Mouse (Mus musculus): Measurements from ENCODE around the gene Fam234b. TPM values are rescaled to one million over a fixed set of nuclear protein-coding genes. Genes with fewer than 3 reads are reported as not detected.

Fam234b gene
- polyA plus RNA-seq (2012; ENCODE audit: insufficient read depth, insufficient read length, low replicate concordance, missing spikeins): 357 TPM in 1 of 2 replicates, not detected in the other

- Histone ChIP-seq H3K4me3 (ENCODE audit: insufficient read depth, low read depth, low read length) (peak within 1 kb of the TSS; percentile 94), H3K27ac (ENCODE audit: insufficient read depth, low read depth, low read length) (peak within 1 kb of the TSS; percentile 79), H3K4me1 (ENCODE audit: control insufficient read depth, insufficient read depth, low read length) (peaks cover 13% of the 10 kb centered on the region)
- TF ChIP-seq POLR2A (IDR thresholded peaks at IDR 0.05; ENCODE audit: insufficient read depth, low read depth, low read length): peak; percentile 64; the same call in 1 of the 2 replicates
- TF ChIP-seq CTCF (IDR thresholded peaks at IDR 0.05; ENCODE audit: insufficient read depth, low read depth, low read length): no peak
- WGBS: 1% methylated on average over 52 of the region's 52 CpGs
Measured at GRCm38 (mm10) chr6:135197921-135198532, at the start of gene Fam234b, which contains the start of gene Hebp1. Gene Fam234b (plus strand): TSS chr6:135197977. Gene Hebp1 (minus strand): TSS chr6:135198022.

- 0 out of 2 replicates have a peak, but pooled peaks have one; percentile 30 for TF ChIP-seq CTCF (IDR thresholded peaks at IDR 0.05; ENCODE audit: insufficient read depth, low read depth, low read length)
- no peak for TF ChIP-seq POLR2A (IDR thresholded peaks at IDR 0.05; ENCODE audit: insufficient read depth, low read depth, low read length)
- WGBS: 52% methylated on average over 1 of the region's 1 CpGs
- Histone ChIP-seq H3K4me3 (ENCODE audit: insufficient read depth, low read depth, low read length) (no peak overlapping the region), H3K4me1 (ENCODE audit: control insufficient read depth, insufficient read depth, low read length) (peaks cover 3% of the 10 kb centered on the region; the same call in 1 of the 2 replicates), H3K27ac (ENCODE audit: insufficient read depth, low read depth, low read length) (no peak overlapping the region)
Measured at GRCm38 (mm10) chr6:135148506-135148905, 49.3 kb upstream of the Fam234b start.

GRCm38 (mm10) chr6:135149175-135149574 lies 48.6 kb upstream of the Fam234b start:
- no peak overlapping the region for H3K4me3 ChIP-seq (ENCODE audit: insufficient read depth, low read depth, low read length)
- H3K27ac ChIP-seq (ENCODE audit: insufficient read depth, low read depth, low read length): no peak overlapping the region
- WGBS: 84% methylated on average over 4 of the region's 4 CpGs
- TF ChIP-seq CTCF (IDR thresholded peaks at IDR 0.05; ENCODE audit: insufficient read depth, low read depth, low read length) (no peak), POLR2A (IDR thresholded peaks at IDR 0.05; ENCODE audit: insufficient read depth, low read depth, low read length) (no peak)
- H3K4me1 ChIP-seq (ENCODE audit: control insufficient read depth, insufficient read depth, low read length): peaks cover 7% of the 10 kb centered on the region; the same call in 1 of the 2 replicates

- 73% methylated on average over 4 of the region's 4 CpGs for WGBS
- Histone ChIP-seq H3K4me3 (ENCODE audit: insufficient read depth, low read depth, low read length) (no peak overlapping the region), H3K27ac (ENCODE audit: insufficient read depth, low read depth, low read length) (no peak overlapping the region), H3K4me1 (ENCODE audit: control insufficient read depth, insufficient read depth, low read length) (peaks cover 11% of the 10 kb centered on the region; the same call in 1 of the 2 replicates)
- TF ChIP-seq CTCF (IDR thresholded peaks at IDR 0.05; ENCODE audit: insufficient read depth, low read depth, low read length) (no peak), POLR2A (IDR thresholded peaks at IDR 0.05; ENCODE audit: insufficient read depth, low read depth, low read length) (no peak)
Measured at GRCm38 (mm10) chr6:135149722-135150121, 48.1 kb upstream of the Fam234b start.

DNA sequence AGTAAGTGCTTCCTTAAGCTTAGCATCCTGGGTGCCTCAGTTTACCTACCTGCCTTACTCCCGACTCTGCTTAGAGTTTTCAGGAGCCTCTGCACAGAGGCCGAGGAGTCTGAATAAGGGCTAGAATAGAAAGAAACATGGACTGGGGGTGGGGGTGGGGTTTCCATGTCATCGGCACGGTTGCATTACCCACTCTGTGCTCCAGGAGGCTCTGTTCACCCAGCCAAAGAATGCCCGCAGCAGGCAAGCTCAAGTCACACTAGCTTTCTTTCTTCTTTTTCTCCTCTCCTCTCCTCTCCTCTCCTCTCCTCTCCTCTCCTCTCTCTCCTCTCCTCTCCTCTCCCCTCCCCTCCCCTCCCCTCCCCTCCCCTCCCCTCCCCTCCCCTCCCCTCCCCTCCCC lies 47.5 kb upstream of the Fam234b start:
- 27% methylated on average over 5 of the region's 5 CpGs for WGBS
- peak; percentile 51; the same call in 1 of the 2 replicates for TF ChIP-seq CTCF (IDR thresholded peaks at IDR 0.05; ENCODE audit: insufficient read depth, low read depth, low read length)
- no peak for TF ChIP-seq POLR2A (IDR thresholded peaks at IDR 0.05; ENCODE audit: insufficient read depth, low read depth, low read length)
- Histone ChIP-seq H3K4me3 (ENCODE audit: insufficient read depth, low read depth, low read length) (no peak overlapping the region), H3K4me1 (ENCODE audit: control insufficient read depth, insufficient read depth, low read length) (peaks cover 15% of the 10 kb centered on the region), H3K27ac (ENCODE audit: insufficient read depth, low read depth, low read length) (no peak overlapping the region)

DNA sequence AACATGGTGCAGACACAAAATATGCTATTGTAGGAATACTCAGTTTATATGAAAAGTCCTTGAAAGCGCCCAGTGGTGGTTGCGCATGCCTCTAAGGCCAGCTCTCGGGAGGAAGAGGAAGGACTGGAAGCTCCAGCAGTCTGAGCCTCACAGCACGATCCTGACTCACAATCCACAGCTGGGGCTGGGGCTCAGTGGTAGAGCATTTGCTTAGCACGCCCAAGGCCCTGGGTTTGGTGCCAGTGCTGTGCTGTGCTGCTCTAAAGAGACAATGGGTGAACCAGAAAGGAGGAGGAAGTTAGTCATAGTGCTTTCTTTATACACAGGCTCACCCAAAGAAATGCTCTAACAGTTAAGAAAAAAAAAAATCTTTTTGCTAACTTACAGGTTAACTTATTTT lies 44.1 kb upstream of the Fam234b start:
- no peak for TF ChIP-seq POLR2A (IDR thresholded peaks at IDR 0.05; ENCODE audit: insufficient read depth, low read depth, low read length)
- no peak for TF ChIP-seq CTCF (IDR thresholded peaks at IDR 0.05; ENCODE audit: insufficient read depth, low read depth, low read length)
- Histone ChIP-seq H3K4me3 (ENCODE audit: insufficient read depth, low read depth, low read length) (no peak overlapping the region), H3K27ac (ENCODE audit: insufficient read depth, low read depth, low read length) (peak overlapping the region; percentile 17; the same call in 1 of the 2 replicates), H3K4me1 (ENCODE audit: control insufficient read depth, insufficient read depth, low read length) (peaks cover 15% of the 10 kb centered on the region)
- 36% methylated on average over 5 of the region's 5 CpGs for WGBS

GRCm38 (mm10) chr6:135156597-135156996 lies 41.2 kb upstream of the Fam234b start:
- H3K4me1 ChIP-seq (ENCODE audit: control insufficient read depth, insufficient read depth, low read length): peaks cover 15% of the 10 kb centered on the region
- TF ChIP-seq POLR2A (IDR thresholded peaks at IDR 0.05; ENCODE audit: insufficient read depth, low read depth, low read length): no peak
- TF ChIP-seq CTCF (IDR thresholded peaks at IDR 0.05; ENCODE audit: insufficient read depth, low read depth, low read length): no peak

GRCm38 (mm10) chr6:135157496-135157895 lies 40.3 kb upstream of the Fam234b start:
- no peak overlapping the region for H3K4me3 ChIP-seq (ENCODE audit: insufficient read depth, low read depth, low read length)
- H3K4me1 ChIP-seq (ENCODE audit: control insufficient read depth, insufficient read depth, low read length): peaks cover 15% of the 10 kb centered on the region
- 86% methylated on average over 4 of the region's 4 CpGs for WGBS
- TF ChIP-seq POLR2A (IDR thresholded peaks at IDR 0.05; ENCODE audit: insufficient read depth, low read depth, low read length) (no peak), CTCF (IDR thresholded peaks at IDR 0.05; ENCODE audit: insufficient read depth, low read depth, low read length) (no peak)
- H3K27ac ChIP-seq (ENCODE audit: insufficient read depth, low read depth, low read length): no peak overlapping the region

More at GRCm38 (mm10) chr6:135156597-135156996, 41.2 kb upstream of the Fam234b start:
- Histone ChIP-seq H3K4me3 (ENCODE audit: insufficient read depth, low read depth, low read length) (no peak overlapping the region), H3K27ac (ENCODE audit: insufficient read depth, low read depth, low read length) (no peak overlapping the region)
- 86% methylated on average over 8 of the region's 8 CpGs for WGBS

DNA sequence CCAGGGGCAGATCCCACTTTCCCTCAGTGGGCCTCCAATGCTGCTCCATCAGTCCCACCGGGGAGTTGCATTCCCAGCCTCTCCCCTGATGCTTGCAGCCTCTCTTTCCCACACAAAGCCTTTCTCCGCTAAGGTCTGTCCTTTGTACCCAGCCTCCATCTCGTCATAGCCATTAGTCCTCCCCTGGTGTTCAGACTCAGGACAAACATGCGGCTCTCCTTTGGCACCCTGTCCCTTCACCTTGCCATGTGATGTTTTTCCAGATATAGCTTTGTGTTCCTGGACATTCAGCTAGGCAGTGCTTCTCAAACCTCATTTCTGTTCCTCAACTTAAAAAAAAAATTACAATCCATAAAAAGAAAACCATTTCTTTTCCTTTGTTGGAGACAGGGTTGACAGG lies 39.3 kb upstream of the Fam234b start:
- TF ChIP-seq CTCF (IDR thresholded peaks at IDR 0.05; ENCODE audit: insufficient read depth, low read depth, low read length): no peak
- TF ChIP-seq POLR2A (IDR thresholded peaks at IDR 0.05; ENCODE audit: insufficient read depth, low read depth, low read length): no peak
- H3K4me1 ChIP-seq (ENCODE audit: control insufficient read depth, insufficient read depth, low read length): peaks cover 17% of the 10 kb centered on the region
- H3K27ac ChIP-seq (ENCODE audit: insufficient read depth, low read depth, low read length): no peak overlapping the region
- WGBS: 59% methylated on average over 4 of the region's 4 CpGs
- H3K4me3 ChIP-seq (ENCODE audit: insufficient read depth, low read depth, low read length): no peak overlapping the region
